Mouse (Mus musculus): ENCODE data around the gene Sh3glb2.

The Sh3glb2 gene

DNA sequence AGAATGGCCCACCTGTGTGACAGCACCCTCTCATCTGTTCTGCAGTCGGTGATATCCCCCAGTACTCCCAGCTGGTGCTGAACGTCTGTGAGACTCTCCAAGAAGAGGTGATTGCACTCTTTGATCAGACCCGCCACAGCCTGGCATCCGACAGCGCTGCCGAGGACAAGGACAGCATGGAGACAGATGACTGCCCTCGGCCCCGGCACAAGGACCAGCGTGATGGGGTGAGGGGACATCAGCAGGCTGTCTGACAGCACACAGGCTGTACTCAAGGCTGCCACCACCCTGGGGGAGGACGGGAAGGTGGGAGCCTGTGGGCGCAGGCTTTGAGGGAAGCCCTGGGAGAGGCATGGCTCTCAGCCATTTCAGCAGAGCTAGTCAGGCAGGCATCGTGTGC is 22.0 kb downstream of the Sh3glb2 start:
- no peak for DNase-seq

DNA sequence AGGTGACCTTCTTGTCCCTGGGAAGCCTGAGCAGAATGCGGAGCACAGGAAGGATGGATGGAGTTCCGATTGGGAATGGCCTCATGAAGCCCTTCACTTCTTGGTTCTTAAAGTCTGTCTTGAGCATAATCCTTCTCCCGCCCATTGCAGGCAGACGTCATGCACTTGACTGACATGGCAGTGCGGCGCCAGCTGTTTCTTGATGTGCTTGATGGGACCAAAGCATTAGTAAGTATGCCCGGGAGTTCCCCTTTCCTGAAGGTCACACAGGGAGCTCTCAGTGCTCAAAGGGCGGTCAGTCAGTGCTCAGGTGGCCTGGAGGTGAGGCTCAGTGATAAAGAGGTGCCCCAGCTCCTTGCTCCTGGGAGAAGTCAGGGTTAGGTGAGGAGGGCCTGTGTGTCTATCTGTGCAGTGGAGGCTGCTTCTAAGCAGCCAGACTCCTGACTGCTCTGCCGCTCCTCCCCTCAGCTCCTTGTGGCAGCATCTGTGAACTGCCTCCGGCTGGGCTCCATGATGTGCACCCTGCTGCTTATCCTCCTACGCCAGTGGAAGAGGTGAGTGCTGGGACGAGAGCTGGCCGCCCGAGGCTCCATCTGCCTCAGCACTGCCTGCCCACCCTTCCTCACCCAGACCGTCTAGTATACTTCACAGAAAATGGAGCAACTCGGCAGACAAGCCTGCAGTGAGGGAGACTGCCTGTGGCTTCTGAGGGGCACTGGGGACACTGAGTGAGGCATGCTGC is 22.8 kb downstream of the Sh3glb2 start:
- DNase-seq, result no peak

DNA sequence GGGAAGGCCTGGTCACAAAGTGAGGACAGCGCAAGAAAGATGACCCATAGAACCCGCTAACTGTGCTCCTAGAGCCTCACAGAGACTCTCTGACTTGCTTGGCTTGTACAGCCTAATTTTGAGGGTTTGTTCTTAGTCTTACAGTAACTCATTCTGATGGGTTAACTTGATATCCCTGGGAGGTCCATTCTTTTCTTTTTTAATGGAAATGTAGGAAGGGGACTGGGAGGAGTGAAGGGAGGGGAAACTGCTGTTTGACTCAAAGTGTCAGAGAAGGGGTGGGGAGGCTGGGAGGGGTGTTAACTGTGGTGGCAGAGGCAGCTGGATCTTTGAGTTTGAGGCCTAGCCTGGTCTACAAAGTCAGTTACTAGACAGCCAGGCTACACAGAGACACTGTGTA is 23.8 kb downstream of the Sh3glb2 start:
- no peak for DNase-seq

DNA sequence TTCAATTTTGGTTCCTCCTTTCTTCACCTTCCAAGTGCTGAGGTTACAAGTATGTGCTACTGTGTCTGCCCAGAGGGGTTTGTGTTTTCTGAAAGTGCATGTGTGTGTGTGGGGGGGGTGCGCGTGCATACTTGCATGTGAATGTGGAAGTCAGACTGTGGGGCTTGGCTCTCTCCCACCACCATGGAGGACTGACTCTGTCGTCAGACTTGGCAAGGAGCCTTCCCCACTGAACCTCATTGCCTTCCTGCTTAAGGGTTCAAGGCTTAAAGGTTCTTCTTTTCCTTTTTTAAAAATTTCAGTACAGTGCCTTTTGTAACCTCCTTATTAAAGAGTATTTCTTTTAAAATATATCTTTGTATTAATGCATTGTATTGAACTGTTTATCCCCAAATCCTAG is 30.3 kb downstream of the Sh3glb2 start:
- no peak for DNase-seq

DNA sequence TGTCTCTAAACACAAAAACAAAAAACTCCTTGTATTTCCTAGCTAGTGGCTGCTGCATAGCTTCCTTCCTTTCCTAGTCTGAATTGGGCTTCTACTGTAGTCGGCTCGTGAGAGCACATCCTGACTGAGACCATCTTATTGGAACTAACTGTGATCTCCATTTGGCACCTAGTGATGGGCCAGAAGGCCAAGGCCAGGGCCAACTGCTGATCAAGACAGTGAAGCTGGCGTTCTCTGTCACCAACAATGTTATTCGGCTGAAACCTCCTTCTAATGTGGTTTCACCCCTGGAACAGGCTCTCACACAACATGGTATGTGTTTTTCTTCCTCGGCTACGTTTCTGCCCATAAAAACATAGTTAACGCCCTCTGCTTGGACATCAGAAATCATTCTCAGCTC is 31.9 kb downstream of the Sh3glb2 start:
- no peak for DNase-seq

DNA sequence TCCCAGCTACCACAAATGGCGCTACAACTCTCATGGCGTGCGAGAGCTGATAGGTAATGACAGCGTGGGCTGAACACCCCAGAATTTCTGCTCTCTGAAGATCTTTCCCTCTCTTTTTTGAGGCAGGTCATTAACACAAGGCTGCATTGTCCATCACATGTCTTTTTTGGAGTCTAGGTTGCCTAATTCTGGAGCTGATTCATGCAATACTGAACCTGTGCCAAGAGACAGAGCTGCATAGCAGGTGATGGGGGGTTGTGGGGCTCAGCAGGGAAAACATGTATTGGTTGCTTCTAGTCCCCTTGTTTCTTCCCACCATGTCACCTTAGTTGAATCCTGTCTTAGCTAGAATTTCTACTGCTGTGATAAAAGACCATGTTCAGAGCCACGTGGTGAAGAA is 33.8 kb downstream of the Sh3glb2 start:
- DNase-seq, result no peak

DNA sequence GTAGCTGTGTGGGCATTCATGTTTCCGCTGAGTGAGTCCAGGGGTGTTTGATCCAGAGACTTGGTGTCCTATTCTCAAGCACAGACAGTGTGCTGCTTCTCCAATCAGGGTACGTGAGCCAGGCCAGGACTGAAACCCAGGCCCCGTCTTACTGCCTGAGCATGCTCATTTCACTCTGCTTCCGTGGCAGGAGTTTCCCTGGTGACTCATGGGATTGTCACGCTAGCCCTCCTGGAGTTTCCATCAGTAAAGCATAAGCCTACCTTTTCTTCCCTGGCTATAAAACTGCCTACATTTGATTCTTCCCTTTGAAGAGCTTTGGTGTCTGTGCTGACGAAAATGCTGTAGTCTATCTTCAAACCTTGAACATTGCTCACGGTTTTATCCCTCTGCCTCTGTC is 36.0 kb downstream of the Sh3glb2 start:
- no peak for DNase-seq

DNA sequence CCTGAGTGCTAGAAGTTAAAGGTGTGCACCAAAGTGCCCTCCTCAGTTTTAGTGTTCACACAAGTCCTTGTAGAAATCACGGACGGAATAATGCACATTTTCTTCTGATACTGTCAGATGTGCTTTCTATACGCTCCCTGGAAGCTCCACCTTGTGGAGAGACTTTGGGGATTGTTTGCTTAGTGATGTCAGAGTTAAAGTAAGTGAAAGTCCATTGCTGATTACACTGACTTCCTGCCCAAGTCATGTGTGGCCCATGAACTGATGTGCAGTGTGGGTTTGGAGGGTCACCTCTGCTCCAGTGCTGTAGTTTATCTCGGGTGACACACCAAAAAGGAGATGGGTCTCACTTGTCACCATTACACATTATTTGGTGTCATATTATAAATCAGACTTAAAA is 39.9 kb downstream of the Sh3glb2 start:
- DNase-seq, result peak; percentile 8 to 27

DNA sequence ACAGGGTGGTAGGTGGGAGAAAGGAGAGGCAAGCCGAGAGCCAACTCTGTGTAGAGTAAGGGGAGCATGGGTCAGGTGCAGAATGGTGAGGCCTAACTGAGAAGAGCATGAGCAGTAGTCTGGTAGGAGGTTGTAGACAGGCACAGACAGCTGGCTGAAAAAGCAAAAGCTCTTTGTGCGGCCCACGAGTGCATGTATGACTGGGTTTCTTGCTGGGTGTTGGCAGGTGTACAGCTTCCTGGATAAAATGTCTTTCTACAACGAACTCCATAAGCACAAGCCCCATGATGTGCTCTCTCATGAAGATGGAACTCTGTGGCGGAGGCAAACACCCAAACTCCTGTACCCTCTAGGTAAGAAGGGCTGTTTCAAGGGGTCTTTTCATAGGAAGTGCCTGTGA is 42.2 kb downstream of the Sh3glb2 start:
- no peak for DNase-seq

DNA sequence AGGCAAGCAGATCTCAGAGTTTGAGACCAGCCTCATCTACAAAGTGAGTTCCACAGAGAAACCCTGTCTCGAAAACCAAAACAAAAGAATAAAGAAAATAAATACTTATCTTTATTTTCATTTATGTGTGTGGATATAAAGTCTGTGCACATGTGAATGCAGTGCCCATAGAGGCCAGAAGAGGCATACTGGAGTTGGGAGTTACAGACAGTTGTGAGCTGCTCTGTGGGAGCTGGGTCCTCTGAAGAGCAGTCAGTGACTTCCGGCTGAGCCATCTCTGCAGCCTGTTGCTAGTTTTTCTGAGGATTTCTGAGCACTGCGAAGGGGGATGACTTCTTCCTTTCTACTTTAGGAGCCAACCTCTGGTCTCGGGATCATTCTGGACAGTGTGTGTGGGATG is 43.0 kb downstream of the Sh3glb2 start:
- DNase-seq, result peak in 1 of 2 experiments; percentile 3

DNA sequence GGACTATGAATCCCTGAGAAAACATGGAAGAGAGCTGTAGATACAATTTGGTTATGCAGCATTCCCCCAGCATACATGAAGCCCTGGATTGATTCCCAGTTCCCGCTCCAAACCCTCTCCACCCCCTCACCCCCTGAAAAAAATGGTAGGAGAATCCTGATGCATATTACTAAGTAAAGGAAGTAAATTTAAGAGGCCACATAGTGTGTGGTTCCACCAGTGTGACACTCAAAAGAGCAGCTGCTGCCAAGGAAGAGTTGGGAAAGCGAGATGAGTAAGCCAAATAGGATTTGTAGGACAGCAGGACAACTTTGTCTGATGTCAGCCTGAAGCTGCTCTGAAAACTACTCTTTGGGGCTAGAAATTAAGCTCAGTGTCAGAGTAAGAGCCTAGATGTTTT is 47.7 kb downstream of the Sh3glb2 start:
- DNase-seq, result no peak

DNA sequence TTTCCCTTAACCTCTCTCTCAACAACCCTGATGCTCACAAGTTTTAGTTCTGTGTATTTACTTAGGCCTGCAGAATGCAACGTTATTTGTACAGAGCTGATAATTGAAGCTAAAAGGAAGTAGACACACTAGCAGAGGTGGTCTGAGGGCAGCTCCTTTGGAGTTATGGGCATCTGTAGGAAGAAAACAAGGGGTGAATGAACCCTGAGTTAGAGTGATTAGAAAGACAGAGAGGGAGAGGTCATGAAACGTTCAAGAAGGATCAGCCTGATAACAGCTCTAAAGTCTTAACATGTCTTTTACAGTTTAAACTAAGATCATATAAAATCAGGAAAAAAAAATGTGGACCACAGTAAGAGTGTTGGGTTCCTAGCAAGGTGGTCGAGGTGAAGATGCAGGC is 49.8 kb downstream of the Sh3glb2 start:
- DNase-seq, result no peak

DNA sequence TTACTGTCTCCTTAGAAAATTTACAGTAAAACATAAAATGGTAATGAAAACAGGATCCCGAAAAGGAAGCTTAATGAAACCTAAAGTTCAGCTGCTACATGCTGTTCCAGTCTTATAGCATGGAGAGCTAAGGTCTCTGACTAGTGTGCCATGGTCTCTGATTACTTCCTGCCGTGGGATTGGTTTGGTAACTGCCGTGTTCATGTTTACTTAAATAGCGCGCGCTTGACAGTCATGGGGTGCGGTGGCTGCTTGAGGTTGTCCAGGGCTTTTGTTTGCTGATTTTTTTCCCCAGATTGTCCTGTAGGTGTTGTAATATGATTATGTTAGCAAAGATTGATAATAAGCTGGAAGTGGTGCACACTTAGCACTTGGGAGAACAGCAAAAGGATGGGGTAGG is 53.0 kb downstream of the Sh3glb2 start:
- no peak for DNase-seq

DNA sequence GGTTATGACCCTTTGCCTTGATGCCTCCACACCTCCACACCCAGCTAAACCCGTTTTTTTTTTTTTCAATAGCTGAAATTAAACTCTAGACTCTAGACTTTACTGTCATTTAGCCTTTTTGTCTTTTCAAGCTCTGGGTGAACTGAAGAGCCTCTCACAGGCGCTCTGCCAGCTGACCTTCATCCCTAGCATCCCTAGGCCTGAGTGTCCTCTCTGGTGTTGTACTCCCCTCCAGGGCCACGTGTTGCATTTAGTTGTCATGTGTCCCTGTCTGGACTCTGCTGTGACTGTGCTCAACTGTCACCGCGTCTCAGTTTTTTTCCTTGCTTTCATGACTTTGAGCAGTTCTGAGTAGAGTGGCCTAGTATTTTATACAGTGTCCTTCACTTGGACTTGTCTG is 59.2 kb downstream of the Sh3glb2 start:
- no peak for DNase-seq

DNA sequence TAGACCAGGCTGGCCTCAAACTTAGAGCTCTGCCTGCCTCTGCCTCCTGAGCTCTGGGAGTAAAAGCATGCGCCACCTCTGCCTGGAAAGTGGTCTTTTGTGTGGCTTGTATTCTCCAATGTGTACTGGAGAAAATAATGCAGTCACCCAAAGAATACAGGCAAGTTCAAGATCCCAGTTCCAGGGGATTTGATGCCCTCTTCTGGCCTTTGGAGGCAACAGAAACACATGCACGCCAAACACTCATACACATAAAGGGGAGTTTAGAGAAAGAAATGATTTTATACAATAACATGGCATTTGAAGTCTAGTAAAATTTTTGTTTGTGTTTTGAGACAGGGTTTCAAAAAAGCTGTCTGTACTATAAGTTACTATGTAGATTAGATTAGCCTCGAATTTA is 59.6 kb downstream of the Sh3glb2 start:
- no peak for DNase-seq
